ENCODE assay signal across 21 mouse cellular contexts in genomic region chr2:180795597-180795996, GRCm38 (mm10). TPM values are rescaled to one million over a fixed set of nuclear protein-coding genes. Genes with fewer than 3 reads are reported as not detected.
DNase-seq lines count a peak whose midpoint lies in the region; ATAC-seq lines count a peak whose summit lies in the region.
"Had no signal": no experiment of that assay in that cellular context is flagged by ENCODE, and none has a peak within 500 bp of the region (broad histone marks: within the 10 kb centered on the region; RNA-seq: fewer than 3 reads in every experiment).

No protein-coding gene starts in this region.

- no peaks in the 10 kb centered on the region for H3K27me3 ChIP-seq in hindbrain, embryonic 11.5 days (ENCODE audit: control insufficient read depth, insufficient read depth, low read length)
- peaks cover under 1% of the 10 kb centered on the region for H3K27me3 ChIP-seq in hindbrain, embryonic 13.5 days
- peaks cover 5% of the 10 kb centered on the region for H3K27me3 ChIP-seq in midbrain, embryonic 10.5 days (ENCODE audit: low read depth, poor library complexity, severe bottlenecking)
- H3K27me3 ChIP-seq in midbrain, embryonic 13.5 days, result no peaks in the 10 kb centered on the region; the same call in 1 of the 2 replicates
- peaks cover 7% of the 10 kb centered on the region; the same call in 1 of the 2 replicates for H3K27me3 ChIP-seq in midbrain, embryonic 12.5 days
- H3K27me3 ChIP-seq in midbrain, embryonic 16.5 days (ENCODE audit: control insufficient read depth, insufficient read depth, low read depth, low read length), result no peaks in the 10 kb centered on the region

- no peak overlapping the region for H3K9ac ChIP-seq in hindbrain, embryonic 11.5 days (ENCODE audit: low read depth, low read length)
- H3K9ac ChIP-seq in hindbrain, embryonic 13.5 days, result no peak overlapping the region
- H3K9ac ChIP-seq in midbrain, embryonic 13.5 days (replicated peaks), result no peak overlapping the region; the same call in 1 of the 2 replicates
- no peak overlapping the region for H3K9ac ChIP-seq in midbrain, embryonic 12.5 days (replicated peaks)
- no peak overlapping the region for H3K9ac ChIP-seq in midbrain, embryonic 16.5 days (ENCODE audit: low read depth, low read length)
- H3K9ac ChIP-seq: embryonic facial prominence, embryonic 12.5 days; forebrain, embryonic 13.5 days; forebrain, embryonic 15.5 days had no signal

- H3K9me3 ChIP-seq in hindbrain, embryonic 11.5 days (ENCODE audit: control insufficient read depth, low read length), result no peaks in the 10 kb centered on the region
- H3K9me3 ChIP-seq in hindbrain, embryonic 13.5 days, result no peaks in the 10 kb centered on the region
- H3K9me3 ChIP-seq in midbrain, embryonic 10.5 days (replicated peaks), result no peaks in the 10 kb centered on the region
- no peaks in the 10 kb centered on the region for H3K9me3 ChIP-seq in midbrain, embryonic 13.5 days
- H3K9me3 ChIP-seq in midbrain, embryonic 12.5 days, result no peaks in the 10 kb centered on the region
- H3K9me3 ChIP-seq in midbrain, embryonic 16.5 days (replicated peaks; ENCODE audit: control insufficient read depth, low read length, poor library complexity, severe bottlenecking), result no peaks in the 10 kb centered on the region
- H3K9me3 ChIP-seq: embryonic facial prominence, embryonic 12.5 days; forebrain, embryonic 13.5 days; forebrain, embryonic 15.5 days had no signal

- H3K4me3 ChIP-seq in hindbrain, embryonic 11.5 days (ENCODE audit: low read depth, low read length), result no peak overlapping the region
- H3K4me3 ChIP-seq in hindbrain, embryonic 13.5 days, result no peak overlapping the region
- no peak overlapping the region for H3K4me3 ChIP-seq in midbrain, embryonic 10.5 days
- no peak overlapping the region for H3K4me3 ChIP-seq in midbrain, embryonic 13.5 days (replicated peaks)
- H3K4me3 ChIP-seq in midbrain, embryonic 12.5 days, result no peak overlapping the region
- H3K4me3 ChIP-seq in midbrain, embryonic 16.5 days (ENCODE audit: low read depth, low read length), result no peak overlapping the region
- H3K4me3 ChIP-seq: embryonic facial prominence, embryonic 12.5 days; forebrain, embryonic 13.5 days; forebrain, embryonic 15.5 days had no signal

- H3K4me2 ChIP-seq in hindbrain, embryonic 11.5 days (replicated peaks; ENCODE audit: low read depth, low read length), result no peak overlapping the region
- H3K4me2 ChIP-seq in hindbrain, embryonic 13.5 days, result no peak overlapping the region
- H3K4me2 ChIP-seq in midbrain, embryonic 13.5 days (replicated peaks), result no peak overlapping the region
- no peak overlapping the region for H3K4me2 ChIP-seq in midbrain, embryonic 12.5 days (replicated peaks)
- H3K4me2 ChIP-seq in midbrain, embryonic 16.5 days (ENCODE audit: low read length), result no peak overlapping the region
- H3K4me2 ChIP-seq: embryonic facial prominence, embryonic 12.5 days; forebrain, embryonic 13.5 days; forebrain, embryonic 15.5 days had no signal

- no peaks in the 10 kb centered on the region for H3K36me3 ChIP-seq in hindbrain, embryonic 11.5 days (ENCODE audit: control insufficient read depth, insufficient read depth, low read length)
- no peaks in the 10 kb centered on the region for H3K36me3 ChIP-seq in hindbrain, embryonic 13.5 days
- no peaks in the 10 kb centered on the region for H3K36me3 ChIP-seq in midbrain, embryonic 10.5 days
- H3K36me3 ChIP-seq in midbrain, embryonic 13.5 days, result no peaks in the 10 kb centered on the region
- H3K36me3 ChIP-seq in midbrain, embryonic 12.5 days, result no peaks in the 10 kb centered on the region
- H3K36me3 ChIP-seq in midbrain, embryonic 16.5 days (ENCODE audit: control insufficient read depth, insufficient read depth, low read length), result no peaks in the 10 kb centered on the region
- H3K36me3 ChIP-seq: embryonic facial prominence, embryonic 12.5 days; forebrain, embryonic 15.5 days had no signal

- 51% methylated on average over 3 of the region's 3 CpGs for WGBS in hindbrain, embryonic 11.5 days
- WGBS in hindbrain, embryonic 13.5 days, result 25% methylated on average over 3 of the region's 3 CpGs
- WGBS in midbrain, embryonic 10.5 days, result 53% methylated on average over 3 of the region's 3 CpGs
- WGBS in midbrain, embryonic 13.5 days, result 39% methylated on average over 3 of the region's 3 CpGs
- 43% methylated on average over 3 of the region's 3 CpGs for WGBS in midbrain, embryonic 12.5 days
- 48% methylated on average over 3 of the region's 3 CpGs for WGBS in midbrain, embryonic 16.5 days

- H3K27ac ChIP-seq in hindbrain, embryonic 11.5 days (ENCODE audit: low read depth, low read length), result peak overlapping the region; percentile 24
- H3K27ac ChIP-seq in hindbrain, embryonic 13.5 days, result no peak overlapping the region; the same call in 1 of the 2 replicates
- H3K27ac ChIP-seq in midbrain, embryonic 10.5 days (replicated peaks), result peak overlapping the region; percentile 73
- no peak overlapping the region for H3K27ac ChIP-seq in midbrain, embryonic 13.5 days
- peak overlapping the region; percentile 56; the same call in 1 of the 2 replicates for H3K27ac ChIP-seq in midbrain, embryonic 12.5 days (replicated peaks)
- no peak overlapping the region for H3K27ac ChIP-seq in midbrain, embryonic 16.5 days (ENCODE audit: low read length)
- H3K27ac ChIP-seq: embryonic facial prominence, embryonic 12.5 days; forebrain, embryonic 13.5 days; forebrain, embryonic 15.5 days had no signal

- H3K4me1 ChIP-seq in hindbrain, embryonic 11.5 days (replicated peaks; ENCODE audit: control insufficient read depth, insufficient read depth, low read length), result no peaks in the 10 kb centered on the region; the same call in 1 of the 2 replicates
- H3K4me1 ChIP-seq in hindbrain, embryonic 13.5 days (replicated peaks), result peaks cover 20% of the 10 kb centered on the region
- peaks cover 28% of the 10 kb centered on the region for H3K4me1 ChIP-seq in midbrain, embryonic 10.5 days
- H3K4me1 ChIP-seq in midbrain, embryonic 13.5 days (replicated peaks), result peaks cover 11% of the 10 kb centered on the region
- peaks cover 9% of the 10 kb centered on the region for H3K4me1 ChIP-seq in midbrain, embryonic 12.5 days
- H3K4me1 ChIP-seq in midbrain, embryonic 16.5 days (ENCODE audit: control insufficient read depth, insufficient read depth, low read length), result no peaks in the 10 kb centered on the region
- H3K4me1 ChIP-seq: embryonic facial prominence, embryonic 12.5 days; forebrain, embryonic 13.5 days; forebrain, embryonic 15.5 days had no signal

- DNase-seq in hindbrain, embryonic 11.5 days (ENCODE audit: low spot score), result peak; percentile 21
- DNase-seq in midbrain, embryonic 10.5 days (ENCODE audit: low spot score), result peak; percentile 29
- DNase-seq in frontal cortex, postnatal 14 days (ENCODE audit: low spot score in 2 of 2), result no peak
- DNase-seq: adrenal gland, adult 2 months; adrenal gland, postnatal 10 days; adrenal gland, postnatal 25 days; cerebellum, adult 11 months; cerebellum, adult 18-20 months; cerebellum, adult 8-10 months; cerebellum, adult 9-11 months; cerebellum, postnatal 14 days; cerebellum, postnatal 36 days; embryo, embryonic 11 days had no signal

- peak; percentile 56; the same call in 1 of the 2 replicates for ATAC-seq in hindbrain, embryonic 11.5 days (ENCODE audit: low FRiP score)
- ATAC-seq in hindbrain, embryonic 13.5 days (ENCODE audit: low FRiP score), result no peak
- ATAC-seq in midbrain, embryonic 13.5 days, result no peak
- ATAC-seq in midbrain, embryonic 12.5 days (ENCODE audit: low FRiP score, low read depth), result no peak
- ATAC-seq in midbrain, embryonic 16.5 days, result no peak
- ATAC-seq: forebrain, embryonic 13.5 days; forebrain, embryonic 15.5 days had no signal

RNA-seq across cellular contexts. Expression of gene Bhlhe23, which starts 18.9 kb away (rescaled TPM):
- 3.0 and 3.7 TPM in 2 replicates for polyA plus RNA-seq in hindbrain, embryonic 11.5 days (2014; fragmentation: Nextera tagmentation; extraction: Ambion mirVana)
- 1.2 and 2.5 TPM in 2 replicates for polyA plus RNA-seq in hindbrain, embryonic 13.5 days (2015; fragmentation: Nextera tagmentation; extraction: Ambion mirVana)
- polyA plus RNA-seq in midbrain, embryonic 10.5 days (2016; fragmentation: Nextera tagmentation; extraction: Ambion mirVana), result 10.8 and 12.0 TPM in 2 replicates
- polyA plus RNA-seq in midbrain, embryonic 13.5 days (2015; fragmentation: Nextera tagmentation; extraction: Ambion mirVana), result 18.7 and 25.0 TPM in 2 replicates
- polyA plus RNA-seq in midbrain, embryonic 12.5 days (2016; fragmentation: Nextera tagmentation; extraction: Ambion mirVana), result 26.0 and 29.3 TPM in 2 replicates
- 10.1 and 10.4 TPM in 2 replicates for polyA plus RNA-seq in midbrain, embryonic 16.5 days (2015; fragmentation: Nextera tagmentation; extraction: Ambion mirVana)
- polyA plus RNA-seq: adrenal gland, adult 2 months; embryonic facial prominence, embryonic 14.5 days had no signal

Comparison
In these comparisons a context has a peak if more than half of its experiments do, and no peak if none do; other contexts are left out.
1. H3K27ac ChIP-seq: peak in hindbrain, embryonic 11.5 days (single experiment), midbrain, embryonic 10.5 days (single experiment) and midbrain, embryonic 12.5 days (single experiment); none in hindbrain, embryonic 13.5 days (single experiment), midbrain, embryonic 13.5 days (single experiment) and midbrain, embryonic 16.5 days (single experiment).
2. DNase-seq: peak in hindbrain, embryonic 11.5 days (single experiment) and midbrain, embryonic 10.5 days (single experiment); none in frontal cortex, postnatal 14 days (0 of 2).